Mouse (Mus musculus) activated CD4-positive, CD25-positive, alpha-beta regulatory T cell, adult 4 months (primary cell): Measurements from ENCODE around the gene Ces2b. TPM values are rescaled to one million over a fixed set of nuclear protein-coding genes. Genes with fewer than 3 reads are reported as not detected.
"Not testable (repeated sequence)": the region's sequence is repeated elsewhere in the genome, so short reads cannot be mapped to it uniquely, and the experiment has no call there.

Experiments
- ATAC-seq: one replicate; pipeline ENCODE4 v1.8.0; 2017
- polyA plus RNA-seq, 2 experiments: library from polyadenylated mRNA; unstranded; fragments of 100-300 nt; shearing (Covaris generic); gene quantifications; one replicate each; pipeline ENCODE4 v1.2.1; 2017

Ces2b gene
- polyA plus RNA-seq = not detected

DNA sequence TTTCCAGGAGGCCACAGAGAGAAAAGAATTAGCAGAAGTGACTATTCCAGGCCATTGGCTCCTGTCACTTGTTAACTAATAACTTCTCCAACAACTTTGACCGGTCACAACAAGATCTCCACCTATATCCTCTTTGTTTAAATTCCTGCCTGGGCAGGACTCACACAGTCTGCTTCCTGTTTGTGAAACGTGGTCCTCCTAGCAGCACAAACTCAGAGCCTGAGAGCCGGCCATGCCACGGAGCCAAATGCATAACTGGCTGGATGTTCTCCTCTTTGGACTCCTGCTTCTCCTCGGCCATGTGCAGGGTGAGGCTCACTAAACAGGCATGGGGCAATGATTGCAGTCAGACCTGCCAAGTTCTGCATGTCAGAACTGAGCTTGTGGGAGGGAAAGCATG, at the start of gene Ces2b:
Ces2b (plus strand) TSS at position 133 of the 400 bp plus-strand sequence.
- ATAC-seq = no peak

DNA sequence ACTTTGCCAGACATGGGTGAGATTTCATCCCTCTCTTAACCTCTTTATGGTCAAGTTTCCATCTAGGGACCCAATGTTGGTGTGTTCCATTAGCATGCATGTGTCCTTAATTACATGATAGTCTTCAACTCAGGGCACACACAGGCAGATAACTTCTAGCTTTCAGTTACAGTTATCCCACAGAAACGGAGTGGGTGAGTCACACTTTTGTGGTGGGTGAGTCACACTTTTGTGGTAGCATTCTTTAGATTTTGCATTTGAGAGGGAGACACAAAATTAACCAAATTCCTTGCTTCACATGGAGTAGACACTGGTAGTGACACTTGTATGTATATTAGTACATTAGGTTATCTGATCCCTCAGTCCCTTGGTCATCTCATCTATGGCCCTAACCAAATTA, 44.3 kb upstream of the Ces2b start:
- ATAC-seq = no peak

DNA sequence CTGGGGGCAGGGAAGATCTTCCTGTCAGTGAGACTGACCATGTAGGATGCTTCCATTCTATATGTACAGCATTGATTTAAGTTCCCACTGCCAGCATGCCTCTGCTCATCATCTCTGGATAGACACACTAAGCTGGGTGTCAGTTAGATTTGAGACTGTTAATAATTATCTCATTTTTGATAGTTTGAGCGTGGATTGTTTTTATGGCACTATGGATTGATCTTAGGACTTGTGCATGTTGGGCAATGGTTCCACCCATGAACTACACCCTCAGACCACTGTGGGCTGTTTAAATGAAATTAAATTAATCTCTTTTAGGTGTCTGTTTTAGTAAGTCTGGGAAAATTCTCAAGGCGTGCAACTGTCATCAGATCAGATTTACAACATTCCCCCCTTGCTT, 42.4 kb upstream of the Ces2b start:
- ATAC-seq = no peak

DNA sequence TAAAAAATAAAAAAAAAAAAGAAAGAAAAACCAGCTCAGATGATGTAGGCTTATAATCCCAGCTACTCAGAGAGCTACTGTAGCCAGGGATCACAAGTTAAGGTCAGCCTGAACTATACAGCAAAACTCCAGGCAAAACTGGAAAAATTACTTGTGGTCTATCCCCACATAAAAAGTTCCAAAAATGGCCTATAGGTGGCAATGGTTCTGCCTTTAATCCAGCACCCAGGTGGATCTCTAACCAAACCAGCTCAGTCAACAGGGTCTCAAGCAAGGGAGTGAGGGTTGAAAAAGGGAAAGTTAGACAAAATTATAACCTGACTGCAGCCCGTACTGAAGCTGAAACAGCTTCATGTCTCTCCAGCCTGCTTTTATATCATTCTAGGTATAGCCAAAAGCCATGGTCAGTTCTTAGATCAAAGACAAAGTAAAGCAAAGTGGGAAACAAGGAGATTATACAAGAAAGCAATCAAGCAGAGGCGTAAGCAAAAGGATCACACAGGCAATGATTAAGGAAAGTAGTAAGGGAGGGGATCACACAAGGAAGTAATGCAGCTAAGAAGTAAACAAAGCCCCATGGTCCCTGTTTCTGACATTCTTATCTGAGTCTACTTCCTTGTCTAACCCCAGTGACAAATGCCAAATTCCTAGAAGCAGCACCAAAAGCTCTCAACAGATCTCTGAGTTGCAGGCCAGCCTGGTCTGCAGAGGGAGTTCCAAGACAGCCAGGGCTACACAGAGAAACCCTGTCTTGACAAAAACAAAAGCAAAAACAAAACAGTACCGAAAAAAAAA, 41.3 kb upstream of the Ces2b start:
- ATAC-seq = no peak

DNA sequence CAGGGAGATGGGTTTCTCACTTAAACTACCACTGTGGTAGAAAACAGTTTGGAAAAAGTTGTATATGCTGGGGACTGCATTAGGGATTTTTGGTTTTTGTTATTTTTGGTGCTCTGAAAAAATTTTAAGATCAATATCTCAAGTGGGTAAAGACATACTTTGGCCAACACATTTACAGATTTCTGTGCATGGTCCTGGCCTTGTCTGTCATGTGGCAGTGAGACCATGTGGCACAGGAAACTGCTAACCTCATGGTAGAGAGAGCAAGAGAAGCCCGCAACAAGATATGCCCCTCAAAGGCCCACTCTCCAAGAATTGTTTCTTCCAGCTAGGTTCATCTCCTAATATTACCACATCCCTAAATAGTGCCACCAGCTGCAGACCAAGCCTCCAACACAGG, 32.0 kb upstream of the Ces2b start:
- ATAC-seq = no peak

DNA sequence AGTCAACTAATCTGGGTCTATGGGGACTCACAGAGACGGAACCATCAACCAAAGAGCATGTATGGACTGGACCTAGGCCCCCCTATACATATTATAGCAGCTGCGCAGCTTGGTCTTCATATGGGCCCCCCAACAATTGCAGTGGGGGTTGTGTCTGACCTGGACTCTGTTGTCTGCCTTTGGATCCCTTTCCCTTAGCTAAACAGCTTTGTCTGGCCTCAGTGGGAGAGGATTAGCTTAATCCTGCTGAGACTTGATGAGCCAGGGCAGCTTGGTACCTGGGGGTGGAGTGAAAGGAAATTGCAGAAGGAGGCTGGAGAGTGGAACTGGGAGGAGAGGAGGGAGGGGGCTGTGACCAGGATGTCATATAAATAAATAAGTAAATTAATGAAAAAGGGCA, 25.2 kb upstream of the Ces2b start:
- no peak for ATAC-seq

DNA sequence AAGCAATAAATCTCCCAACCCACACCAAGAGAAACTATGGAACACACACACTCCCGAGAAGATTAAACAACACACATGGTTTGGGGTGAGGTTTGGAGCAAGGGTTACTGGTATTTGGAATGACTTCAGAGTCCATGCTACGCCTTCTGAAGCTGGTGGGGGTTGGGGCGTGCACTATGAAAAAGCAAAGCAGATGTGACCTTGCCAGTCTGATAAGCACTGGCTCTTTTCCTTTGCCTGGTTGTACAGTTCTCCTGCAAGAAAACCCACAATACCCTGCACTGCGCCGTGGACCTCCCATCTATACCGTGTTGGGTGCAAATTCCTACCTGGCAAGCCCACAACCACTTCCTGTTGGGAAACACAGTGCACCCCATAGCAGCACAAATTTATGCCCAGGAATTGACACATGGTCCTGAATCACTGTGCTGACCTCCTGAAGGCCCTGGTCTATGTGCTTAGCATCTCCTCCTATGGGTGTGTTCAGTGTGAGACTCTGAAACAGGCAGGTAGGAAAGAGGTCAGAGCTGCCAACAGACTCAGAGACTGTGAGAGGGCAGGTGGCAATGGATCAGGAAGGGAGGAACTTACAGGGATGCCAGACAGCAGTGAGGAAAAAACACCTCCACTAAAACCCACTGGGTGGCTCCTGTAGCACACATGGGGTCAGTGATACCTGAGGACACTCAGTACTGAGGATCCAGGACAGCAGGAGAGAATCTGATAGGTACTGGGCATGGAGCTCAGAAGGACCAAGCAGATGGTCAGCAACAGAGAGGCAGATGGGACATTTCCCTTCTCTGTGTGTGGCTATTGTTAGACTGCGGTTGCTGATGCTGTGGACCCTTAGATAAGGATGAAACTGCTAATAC, 22.6 kb upstream of the Ces2b start:
- no peak for ATAC-seq

DNA sequence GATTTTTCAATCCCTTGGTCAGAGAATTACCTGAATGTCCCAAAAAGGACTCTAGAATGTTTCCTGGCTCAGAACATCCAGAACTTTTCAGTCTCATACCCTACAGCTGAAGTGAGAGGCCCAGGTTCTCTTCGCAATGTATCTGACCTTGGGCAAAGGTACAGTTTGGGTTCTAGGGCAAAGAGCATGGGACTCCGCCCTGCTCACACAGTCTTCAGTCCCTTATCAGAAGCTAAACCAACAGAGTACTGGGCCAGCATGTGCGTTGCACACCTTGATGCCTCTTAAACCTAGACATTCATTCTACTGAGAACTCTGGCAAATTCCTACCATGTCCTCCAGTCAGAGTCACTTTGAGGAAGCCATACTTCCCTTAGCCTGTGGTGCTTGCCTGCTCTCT, 21.9 kb upstream of the Ces2b start:
- ATAC-seq = no peak

DNA sequence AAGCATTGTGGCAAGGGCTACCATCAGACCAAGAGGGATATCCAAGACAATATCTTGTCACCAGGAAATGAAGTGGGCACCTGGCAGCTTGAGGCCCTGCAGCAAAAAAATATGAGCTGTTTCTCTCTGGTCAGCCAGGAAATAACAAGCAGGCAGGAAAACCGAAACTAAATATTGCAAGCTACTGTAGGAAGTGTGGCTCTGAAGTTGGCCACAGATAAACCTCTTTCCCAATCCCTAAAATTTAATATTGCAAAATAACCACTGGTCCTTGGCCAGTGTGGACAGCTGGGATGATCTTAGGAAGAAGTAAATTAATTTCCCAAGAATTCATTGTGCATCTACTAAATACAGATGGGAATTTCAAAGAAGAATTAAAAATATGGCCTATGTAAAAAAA, 4.5 kb upstream of the Ces2b start:
- no peak for ATAC-seq

DNA sequence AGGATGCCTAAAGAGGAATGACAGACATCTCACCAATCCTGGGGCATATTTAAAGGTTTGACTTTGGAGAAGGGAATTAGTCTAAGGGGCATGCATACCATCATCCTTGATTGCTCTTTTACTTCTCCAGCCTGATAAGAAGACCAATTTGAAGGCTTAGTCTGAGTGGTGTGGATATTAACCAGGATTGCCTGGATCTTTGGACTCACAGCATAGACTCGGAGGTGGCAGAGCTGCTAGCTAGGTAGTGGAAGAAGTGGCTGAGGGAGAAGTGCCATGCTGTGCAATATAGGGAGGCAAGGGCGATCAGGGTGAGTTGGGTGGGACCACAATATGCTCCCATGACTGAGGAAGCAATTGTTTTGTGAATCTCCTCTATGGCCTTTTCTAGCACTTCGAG, 3.2 kb upstream of the Ces2b start:
- ATAC-seq = no peak

DNA sequence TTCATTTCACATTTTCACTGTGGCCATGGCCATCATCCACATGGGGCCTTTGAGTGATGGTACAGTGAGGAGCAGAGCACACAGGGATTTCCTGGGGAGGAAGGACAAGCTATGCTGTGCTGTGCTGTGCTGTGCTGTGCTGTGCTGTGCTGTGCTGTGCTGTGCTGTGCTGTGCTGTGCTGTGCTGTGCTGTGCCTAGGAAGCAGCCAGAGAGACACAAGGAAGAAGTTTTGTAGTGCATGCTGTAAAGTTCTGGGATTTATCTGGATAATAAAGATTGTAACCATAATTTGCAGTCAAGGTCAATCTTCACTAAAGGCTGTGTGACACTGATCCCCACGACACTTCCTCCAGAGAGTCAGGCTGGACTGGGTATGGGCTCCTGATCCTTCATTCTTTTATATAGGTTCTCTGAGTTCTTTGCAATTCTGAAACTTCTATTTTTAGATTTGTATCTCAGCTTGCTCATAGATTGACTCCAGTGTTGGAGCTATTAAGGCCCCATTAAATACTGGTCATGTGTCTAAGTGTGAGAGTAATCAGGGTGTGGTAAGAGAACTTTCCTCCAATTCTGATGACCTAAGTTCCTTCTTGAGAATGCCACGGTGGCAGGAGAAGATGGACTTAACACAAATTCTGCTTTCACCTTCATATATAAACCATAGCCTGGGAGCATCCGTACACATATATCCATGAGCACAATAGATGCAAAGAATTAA, 10.1 kb downstream of the Ces2b start:
- ATAC-seq = no peak

DNA sequence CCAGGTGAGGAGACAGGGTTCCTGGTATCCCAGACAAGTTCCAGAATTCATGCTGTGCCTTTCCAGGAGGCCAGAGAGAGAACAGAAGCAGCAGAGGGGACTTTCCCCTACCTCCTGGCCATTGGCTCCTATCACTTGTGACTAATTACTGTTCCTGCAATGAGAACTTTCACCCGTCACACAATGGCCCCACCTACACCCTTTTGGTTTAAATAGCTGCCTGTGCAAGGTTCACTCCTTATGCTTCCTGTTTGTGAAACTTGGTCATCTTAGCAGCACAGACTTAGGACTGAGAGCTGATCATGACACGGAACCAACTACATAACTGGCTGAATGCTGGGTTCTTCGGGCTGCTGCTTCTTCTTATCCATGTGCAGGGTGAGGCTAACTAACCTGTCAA, 15.5 kb downstream of the Ces2b start, which contains the start of gene Ces2c:
Ces2c (plus strand) TSS at position 238 of the 400 bp plus-strand sequence.
- ATAC-seq = peak; percentile 81

DNA sequence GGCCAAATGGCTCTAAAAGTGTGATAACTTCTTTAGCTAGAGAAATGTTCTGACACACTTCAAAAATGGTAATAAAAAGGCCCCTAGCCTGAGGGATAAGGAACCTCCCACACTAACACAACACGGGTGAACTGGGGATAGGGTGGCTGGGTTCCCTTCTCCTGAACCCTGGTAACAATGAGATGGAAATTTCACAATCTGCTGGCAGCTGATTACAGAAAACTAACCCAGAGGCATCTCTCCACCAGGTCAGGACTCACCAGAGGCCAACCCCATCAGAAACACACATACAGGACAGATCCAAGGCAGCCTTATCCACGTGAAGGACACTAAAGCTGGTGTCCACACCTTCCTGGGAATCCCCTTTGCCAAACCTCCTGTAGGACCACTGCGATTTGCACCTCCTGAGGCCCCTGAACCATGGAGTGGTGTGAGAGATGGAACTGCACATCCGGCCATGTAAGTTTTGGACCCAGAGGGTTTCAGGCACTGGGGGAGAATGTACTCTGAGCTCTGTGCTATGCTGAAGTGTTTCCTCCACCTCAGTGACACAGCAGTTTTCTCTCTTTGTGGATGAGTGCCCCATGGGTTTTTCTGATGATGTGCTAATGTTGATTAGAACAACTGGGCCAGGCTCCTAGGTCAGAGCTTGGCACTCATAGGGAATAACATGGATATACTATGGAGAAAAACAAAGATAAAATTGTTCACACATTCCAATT, 16.5 kb downstream of the Ces2b start:
- ATAC-seq = no peak

DNA sequence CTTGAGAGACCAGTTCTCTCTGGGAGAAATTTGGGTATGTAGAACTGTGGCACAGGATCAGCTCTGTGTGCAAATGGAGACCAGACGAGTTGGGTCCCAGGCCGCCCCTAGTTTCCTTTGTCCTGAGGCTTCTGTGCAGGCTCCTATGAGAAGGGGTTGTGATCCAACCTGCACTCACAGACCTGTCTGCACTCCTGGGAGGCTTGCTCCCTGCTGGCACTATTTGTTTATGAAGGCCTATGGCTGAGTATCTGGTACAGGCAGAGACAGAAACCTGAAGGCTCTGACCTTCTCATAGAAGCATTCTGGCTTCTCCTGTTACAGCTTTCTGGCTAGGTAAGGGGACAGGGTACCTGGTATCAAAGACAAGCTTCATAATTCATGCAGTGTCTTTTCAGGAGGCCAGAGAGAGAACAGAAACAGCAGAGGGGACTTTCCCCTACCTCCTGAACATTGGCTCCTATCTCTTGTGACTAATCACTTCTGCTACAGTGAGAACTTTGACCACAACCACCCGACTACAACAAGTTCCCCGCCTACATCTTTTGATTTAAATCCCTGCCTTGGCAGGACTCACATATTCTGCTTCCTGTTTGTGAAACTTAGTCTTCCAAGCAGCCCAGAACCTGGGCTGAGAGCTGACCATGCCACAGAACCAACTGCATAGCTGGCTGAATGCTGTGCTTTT, 35.6 kb downstream of the Ces2b start:
- peak; percentile 99 for ATAC-seq

DNA sequence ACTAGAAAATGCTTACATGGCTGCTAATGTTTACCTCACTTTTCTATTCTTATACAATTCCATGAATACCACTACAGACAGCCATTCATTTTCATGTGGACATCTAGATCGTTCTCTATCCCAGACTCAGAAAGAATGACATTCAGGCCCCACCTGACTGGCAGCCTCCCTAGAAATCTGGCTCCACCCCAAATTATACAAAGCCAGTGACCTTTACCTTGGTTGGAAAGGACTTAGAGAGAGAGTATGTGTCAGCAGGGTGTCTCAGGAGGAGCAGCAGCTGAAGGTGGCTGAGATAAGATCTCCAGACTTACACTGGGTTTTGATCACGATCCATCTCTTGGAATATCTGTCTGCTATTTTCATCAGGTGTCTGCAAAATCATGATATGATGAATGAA, 37.5 kb downstream of the Ces2b start:
- not testable (repeated sequence) for ATAC-seq

DNA sequence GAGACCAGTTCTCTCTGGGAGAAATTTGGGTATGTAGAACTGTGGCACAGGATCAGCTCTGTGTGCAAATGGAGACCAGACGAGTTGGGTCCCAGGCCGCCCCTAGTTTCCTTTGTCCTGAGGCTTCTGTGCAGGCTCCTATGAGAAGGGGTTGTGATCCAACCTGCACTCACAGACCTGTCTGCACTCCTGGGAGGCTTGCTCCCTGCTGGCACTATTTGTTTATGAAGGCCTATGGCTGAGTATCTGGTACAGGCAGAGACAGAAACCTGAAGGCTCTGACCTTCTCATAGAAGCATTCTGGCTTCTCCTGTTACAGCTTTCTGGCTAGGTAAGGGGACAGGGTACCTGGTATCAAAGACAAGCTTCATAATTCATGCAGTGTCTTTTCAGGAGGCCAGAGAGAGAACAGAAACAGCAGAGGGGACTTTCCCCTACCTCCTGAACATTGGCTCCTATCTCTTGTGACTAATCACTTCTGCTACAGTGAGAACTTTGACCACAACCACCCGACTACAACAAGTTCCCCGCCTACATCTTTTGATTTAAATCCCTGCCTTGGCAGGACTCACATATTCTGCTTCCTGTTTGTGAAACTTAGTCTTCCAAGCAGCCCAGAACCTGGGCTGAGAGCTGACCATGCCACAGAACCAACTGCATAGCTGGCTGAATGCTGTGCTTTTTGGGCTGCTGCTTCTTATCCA, 55.0 kb downstream of the Ces2b start:
- ATAC-seq = peak; percentile 98

Other genes with a start within 250 kb of the Ces2b start
- 10 to 100 TPM; 17.1 to 18.9 TPM for gene Pdp2, start 240.1 kb upstream of the Ces2b start, polyA plus RNA-seq
- gene Cdh16, start 207.2 kb upstream of the Ces2b start, polyA plus RNA-seq = not detected
- gene Rrad, start 200.2 kb upstream of the Ces2b start, polyA plus RNA-seq = 10 to 100 TPM; 11.4 to 16.2 TPM
- 100 to 1,000 TPM; 102 to 109 TPM for gene Ciao2b, start 189.6 kb upstream of the Ces2b start, polyA plus RNA-seq
- not detected for gene Ces2a, start 97.6 kb upstream of the Ces2b start, polyA plus RNA-seq
- gene Ces2c, start 15.5 kb downstream of the Ces2b start, polyA plus RNA-seq = 10 to 100 TPM in 1 of 2 experiments, 1 to 10 TPM in 1; 8.9 to 16.3 TPM
- gene Ces2e, start 94.7 kb downstream of the Ces2b start, polyA plus RNA-seq = not detected
- not detected for gene Ces2f, start 115.8 kb downstream of the Ces2b start, polyA plus RNA-seq
- under 1 TPM; 0.13 to 0.37 TPM for gene Ces2g, start 130.1 kb downstream of the Ces2b start, polyA plus RNA-seq
- gene Ces2h, start 169.3 kb downstream of the Ces2b start, polyA plus RNA-seq = not detected
- gene Ces3a, start 217.0 kb downstream of the Ces2b start, polyA plus RNA-seq = not detected